Mouse (Mus musculus): ENCODE data around the gene Ufsp1.
"Not testable (repeated sequence)": the region's sequence is repeated elsewhere in the genome, so short reads cannot be mapped to it uniquely, and the experiment has no call there.

DNA sequence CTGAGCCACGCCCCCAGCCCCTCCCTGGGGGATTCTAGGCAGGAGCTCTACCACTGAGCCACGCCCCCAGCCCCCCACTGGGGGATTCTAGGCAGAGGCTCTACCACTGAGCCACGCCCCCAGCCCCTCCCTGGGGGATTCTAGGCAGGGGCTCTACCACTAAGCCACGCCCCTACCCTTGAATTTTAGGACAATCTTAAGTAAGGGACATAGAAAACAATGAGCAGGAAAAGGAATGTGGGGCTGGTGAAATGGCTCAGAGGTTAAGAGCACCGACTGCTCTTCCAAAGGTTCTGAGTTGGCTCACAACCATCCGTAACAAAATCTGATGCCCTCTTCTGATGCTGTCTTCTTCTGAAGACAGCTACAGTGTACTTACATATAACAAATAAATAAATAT lies 10.0 kb upstream of the Ufsp1 start:
- TF ChIP-seq POLR2A (IDR thresholded peaks at IDR 0.05; ENCODE audit: borderline replicate concordance, low read depth, low read length); CTCF (IDR thresholded peaks at IDR 0.05; ENCODE audit: low read depth, low read length): not testable (repeated sequence)

All from bone marrow macrophage, adult 2 months (primary cell).